Mouse (Mus musculus) limb, embryonic 12.5 days (tissue): ENCODE data around the gene Efs. TPM values are rescaled to one million over a fixed set of nuclear protein-coding genes. Genes with fewer than 3 reads are reported as not detected.

Experiments
- ATAC-seq: fragments of 200-750 bp; cut with Nextera tagmentation; 2 replicates; pipeline ENCODE4 v1.8.0; 2017; ENCODE audit warnings: low read depth, moderate TSS enrichment; ENCODE audit not compliant: insufficient number of reproducible peaks, insufficient read depth, low FRiP score, low TSS enrichment
- H3K27ac ChIP-seq: fragments of 300-500 bp; sonication (generic); 2 replicates; pipeline ENCODE4 v1.5.1; 2016; ENCODE audit warnings: mild to moderate bottlenecking, moderate library complexity
- H3K27me3 ChIP-seq: fragments of 300-500 bp; sonication (generic); 2 replicates; pipeline ENCODE4 v1.6.1; 2016; ENCODE audit warnings: mild to moderate bottlenecking, moderate library complexity
- H3K36me3 ChIP-seq: fragments of 300-500 bp; sonication (generic); 2 replicates; pipeline ENCODE4 v1.6.1; 2016; ENCODE audit warnings: mild to moderate bottlenecking, moderate library complexity
- H3K4me1 ChIP-seq: fragments of 300-500 bp; sonication (generic); replicated peaks from 2 replicates; pipeline ENCODE4 v1.6.1; 2016
- H3K4me2 ChIP-seq: fragments of 300-500 bp; sonication (generic); 2 replicates; pipeline ENCODE4 v1.6.1; 2016; ENCODE audit warnings: mild to moderate bottlenecking, moderate library complexity
- H3K4me3 ChIP-seq: fragments of 300-500 bp; sonication (generic); replicated peaks from 2 replicates; pipeline ENCODE4 v1.5.1; 2016; ENCODE audit warnings: mild to moderate bottlenecking
- H3K9ac ChIP-seq: fragments of 300-500 bp; sonication (generic); replicated peaks from 2 replicates; pipeline ENCODE4 v1.6.1; 2016; ENCODE audit warnings: mild to moderate bottlenecking, moderate library complexity
- H3K9me3 ChIP-seq: fragments of 300-500 bp; sonication (generic); 2 replicates; pipeline ENCODE4 v1.6.1; 2016; ENCODE audit warnings: mild to moderate bottlenecking, moderate library complexity
- WGBS: fragments of 180-500 bp; shearing (Covaris S2); methylation state at CpG from one replicate; pipeline ENCODE4 v1.1.7; 2016; 5-methylcytosine and 5-hydroxymethylcytosine counted together
- polyA plus RNA-seq: library from polyadenylated mRNA; unstranded; fragments of >200 nt; fragmentation: Nextera tagmentation; extraction: Ambion mirVana; gene quantifications from 2 replicates; pipeline ENCODE4 v1.2.1, GENCODE M21; 2016

The Efs gene
- polyA plus RNA-seq, 1 experiment from 2014 or later = 44.5 TPM

- 0 out of 2 replicates have a peak overlapping the region, but pooled peaks have one; percentile 2 for H3K4me3 ChIP-seq
- H3K9me3 ChIP-seq = no peaks in the 10 kb centered on the region
- ATAC-seq = no peak
- peaks cover 26% of the 10 kb centered on the region for H3K4me1 ChIP-seq
- peak overlapping the region; percentile 79 for H3K27ac ChIP-seq
- H3K9ac ChIP-seq = peak overlapping the region; percentile 31; the same call in 1 of the 2 replicates
- WGBS = 61% methylated on average over 6 of the region's 6 CpGs
- H3K27me3 ChIP-seq = no peaks in the 10 kb centered on the region
- no peaks in the 10 kb centered on the region for H3K36me3 ChIP-seq
- H3K4me2 ChIP-seq = peak overlapping the region; percentile 11; the same call in 1 of the 2 replicates
Observed at GRCm38 (mm10) chr14:54936831-54937160, 10.9 kb upstream of the Efs start.

DNA sequence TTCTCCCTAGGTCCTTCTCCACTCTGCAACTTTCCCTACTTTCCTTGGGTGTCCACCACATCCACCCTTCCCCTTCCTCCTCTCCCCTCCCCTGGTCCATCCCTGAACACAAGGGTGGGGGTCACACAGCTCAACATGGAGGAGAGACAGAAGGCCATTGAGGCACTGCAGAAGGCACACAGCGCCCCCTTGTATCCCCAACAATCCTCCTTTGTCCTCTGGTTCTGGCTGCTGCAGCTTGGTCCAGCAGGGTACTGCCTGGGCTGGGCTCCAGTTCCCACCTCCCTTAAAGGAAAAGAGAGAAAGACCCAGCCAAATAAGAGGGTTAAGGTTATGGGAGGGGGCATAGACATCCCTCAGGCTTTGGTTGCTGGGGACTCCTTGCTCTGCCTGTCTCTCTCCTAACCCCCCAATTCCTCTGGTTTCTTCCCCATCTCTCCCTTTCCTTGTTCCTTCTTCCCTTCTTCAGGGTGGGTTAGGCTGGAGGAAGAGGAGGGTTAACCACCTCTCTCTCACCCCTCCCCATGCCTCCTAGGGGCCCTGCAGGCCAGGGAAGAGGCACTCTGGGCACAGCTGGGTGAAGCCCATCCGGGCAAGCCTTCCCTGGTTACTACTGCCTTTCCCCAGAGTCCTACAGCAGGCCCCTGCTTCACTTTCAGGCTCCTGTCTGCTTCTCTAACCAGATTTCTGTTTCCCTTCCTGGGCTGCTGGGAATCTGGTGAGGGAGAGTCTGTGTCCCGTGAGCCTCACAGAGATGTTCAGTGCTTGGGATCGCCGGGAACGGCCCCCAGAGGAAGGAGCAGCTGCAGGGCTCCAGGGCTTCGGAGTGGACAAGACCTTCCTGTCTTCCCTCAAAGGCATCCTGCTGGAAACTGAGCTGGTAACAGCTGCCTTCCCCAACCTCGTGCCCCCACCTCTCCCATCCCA, 10.2 kb upstream of the Efs start, which contains the start of gene Cmtm5:
Gene Cmtm5 (plus strand): TSS at position 358 of the 927 bp plus-strand sequence.
- H3K4me3 ChIP-seq = 0 out of 2 replicates have a peak within 1 kb of the TSS, but pooled peaks have one; percentile 2
- no peaks in the 10 kb centered on the region for H3K27me3 ChIP-seq
- H3K9me3 ChIP-seq = no peaks in the 10 kb centered on the region
- peak within 1 kb of the TSS; percentile 11; the same call in 1 of the 2 replicates for H3K4me2 ChIP-seq
- no peak for ATAC-seq
- no peaks in the 10 kb centered on the region for H3K36me3 ChIP-seq
- 38% methylated on average over 8 of the region's 8 CpGs for WGBS
- H3K27ac ChIP-seq = peak within 1 kb of the TSS; percentile 79
- H3K4me1 ChIP-seq = peaks cover 26% of the 10 kb centered on the region
- peak within 1 kb of the TSS; percentile 31; the same call in 1 of the 2 replicates for H3K9ac ChIP-seq

- WGBS = 21% methylated on average over 6 of the region's 6 CpGs
- Histone ChIP-seq H3K27ac (no peak within 1 kb of the TSS), H3K36me3 (no peaks in the 10 kb centered on the region), H3K4me1 (peaks cover 28% of the 10 kb centered on the region), H3K4me3 (no peak within 1 kb of the TSS), H3K27me3 (no peaks in the 10 kb centered on the region), H3K9me3 (no peaks in the 10 kb centered on the region), H3K9ac (no peak within 1 kb of the TSS; the same call in 1 of the 2 replicates), H3K4me2 (0 out of 2 replicates have a peak within 1 kb of the TSS, but pooled peaks have one; percentile 4)
- ATAC-seq = 0 out of 2 replicates have a peak, but pooled peaks have one; percentile 7
Observed at GRCm38 (mm10) chr14:54932645-54933150, 6.8 kb upstream of the Efs start, which contains the start of gene Il25. TSS of gene Il25 (plus strand) at chr14:54932695.

DNA sequence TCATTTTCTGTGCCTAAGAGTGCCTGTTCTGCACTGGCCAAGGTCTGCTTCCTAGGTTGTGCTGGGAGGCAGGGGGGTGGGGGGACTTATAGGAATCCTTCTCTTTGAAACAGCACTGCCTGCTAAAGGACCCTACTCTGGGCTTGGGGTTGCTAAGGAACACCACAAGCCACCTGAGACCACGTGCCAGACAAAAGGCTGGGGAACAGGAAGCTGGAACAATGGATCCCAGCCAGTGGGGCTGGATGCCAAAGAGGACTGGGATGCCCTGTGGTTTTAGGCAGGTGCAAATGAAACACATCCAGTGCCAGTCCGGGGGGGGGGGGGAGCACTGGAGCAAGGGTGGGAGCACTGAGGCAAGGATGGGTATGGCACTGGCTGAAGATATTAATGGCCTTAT, 4.5 kb upstream of the Efs start:
- Histone ChIP-seq H3K9ac (no peak overlapping the region), H3K4me3 (no peak overlapping the region), H3K27ac (no peak overlapping the region), H3K4me2 (no peak overlapping the region), H3K9me3 (no peaks in the 10 kb centered on the region), H3K4me1 (peaks cover 34% of the 10 kb centered on the region), H3K36me3 (no peaks in the 10 kb centered on the region), H3K27me3 (no peaks in the 10 kb centered on the region)
- 23% methylated on average over 2 of the region's 2 CpGs for WGBS
- no peak for ATAC-seq

- ATAC-seq = no peak
- Histone ChIP-seq H3K9ac (no peak overlapping the region), H3K4me1 (peaks cover 40% of the 10 kb centered on the region), H3K9me3 (no peaks in the 10 kb centered on the region), H3K27ac (no peak overlapping the region), H3K4me2 (no peak overlapping the region), H3K4me3 (no peak overlapping the region), H3K27me3 (no peaks in the 10 kb centered on the region), H3K36me3 (no peaks in the 10 kb centered on the region)
- WGBS = 77% methylated on average over 5 of the region's 5 CpGs
Observed at GRCm38 (mm10) chr14:54929801-54930200, 3.9 kb upstream of the Efs start.

GRCm38 (mm10) chr14:54927296-54927695, 1.4 kb upstream of the Efs start:
- WGBS = 6% methylated on average over 7 of the region's 7 CpGs
- H3K36me3 ChIP-seq = peaks cover 9% of the 10 kb centered on the region
- no peak for ATAC-seq
- peaks cover 50% of the 10 kb centered on the region for H3K4me1 ChIP-seq
- H3K9ac ChIP-seq = peak overlapping the region; percentile 89
- peaks cover 3% of the 10 kb centered on the region for H3K9me3 ChIP-seq
- H3K4me2 ChIP-seq = peak overlapping the region; percentile 87
- H3K27me3 ChIP-seq = no peaks in the 10 kb centered on the region
- H3K27ac ChIP-seq = peak overlapping the region; percentile 100
- peak overlapping the region; percentile 59 for H3K4me3 ChIP-seq

DNA sequence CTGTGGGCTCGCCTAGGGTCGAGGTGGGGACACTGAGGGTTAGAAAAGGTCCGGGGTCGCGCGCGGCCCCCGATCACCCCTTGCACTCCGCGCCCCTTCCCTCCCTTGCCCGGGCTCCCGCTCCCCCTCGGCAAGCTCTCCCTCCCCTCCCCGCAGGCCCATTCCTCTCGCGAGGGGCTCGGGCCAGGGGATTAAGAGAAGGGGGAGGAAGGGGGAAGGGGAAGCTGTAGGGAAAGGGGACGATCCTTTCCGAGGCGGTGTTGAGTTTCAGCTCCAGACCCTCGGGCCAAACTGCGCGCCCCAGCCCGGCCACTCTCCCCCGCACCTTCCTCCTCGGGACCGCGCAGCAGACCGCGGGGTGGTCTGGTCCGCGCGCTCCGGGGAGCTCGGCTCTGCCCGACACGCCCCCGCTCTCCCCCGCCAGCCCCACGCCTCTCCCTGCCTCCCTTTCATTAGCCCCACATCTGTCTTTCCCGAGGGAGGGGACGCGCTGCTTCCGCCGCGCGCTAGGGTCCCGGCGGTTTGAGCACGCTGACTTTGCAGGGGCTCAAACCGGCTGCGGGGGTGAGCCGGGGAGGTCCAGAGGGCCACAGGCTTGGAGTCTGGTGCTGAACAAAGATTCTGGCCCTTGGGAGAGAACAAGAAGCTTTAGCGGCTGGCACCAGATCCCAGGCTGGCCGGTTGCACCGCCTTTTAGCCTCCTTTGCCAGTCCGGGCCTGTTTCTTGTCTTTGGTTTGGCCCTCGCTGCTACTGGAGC, 654 bp upstream of the Efs start:
- peaks cover 50% of the 10 kb centered on the region for H3K4me1 ChIP-seq
- H3K27me3 ChIP-seq = no peaks in the 10 kb centered on the region
- peak overlapping the region; percentile 87 for H3K4me2 ChIP-seq
- WGBS = 0% methylated on average over 47 of the region's 58 CpGs
- H3K27ac ChIP-seq = peak overlapping the region; percentile 100
- H3K9ac ChIP-seq = peak overlapping the region; percentile 89
- peaks cover 10% of the 10 kb centered on the region for H3K9me3 ChIP-seq
- peak; percentile 91 for ATAC-seq
- H3K4me3 ChIP-seq = peak overlapping the region; percentile 59
- peaks cover 16% of the 10 kb centered on the region for H3K36me3 ChIP-seq

GRCm38 (mm10) chr14:54924641-54925348, 1.1 kb downstream of the Efs start:
- H3K9me3 ChIP-seq = peaks cover 20% of the 10 kb centered on the region

GRCm38 (mm10) chr14:54920076-54920685, 5.7 kb downstream of the Efs start:
- WGBS = 91% methylated on average over 16 of the region's 16 CpGs
- ATAC-seq = no peak
- H3K27me3 ChIP-seq = no peaks in the 10 kb centered on the region
- peaks cover 21% of the 10 kb centered on the region for H3K4me1 ChIP-seq
- H3K4me3 ChIP-seq = no peak overlapping the region
- peaks cover 80% of the 10 kb centered on the region for H3K36me3 ChIP-seq
- no peak overlapping the region for H3K27ac ChIP-seq
- peaks cover 20% of the 10 kb centered on the region for H3K9me3 ChIP-seq
- no peak overlapping the region for H3K9ac ChIP-seq
- H3K4me2 ChIP-seq = no peak overlapping the region

More at GRCm38 (mm10) chr14:54924641-54925348, 1.1 kb downstream of the Efs start:
- Histone ChIP-seq H3K9ac (peak overlapping the region; percentile 89), H3K4me2 (peak overlapping the region; percentile 87), H3K27ac (peak overlapping the region; percentile 100), H3K36me3 (peaks cover 34% of the 10 kb centered on the region), H3K4me1 (peaks cover 46% of the 10 kb centered on the region), H3K4me3 (peak overlapping the region; percentile 59), H3K27me3 (no peaks in the 10 kb centered on the region)
- peak; percentile 18; the same call in 1 of the 2 replicates for ATAC-seq
- WGBS = 7% methylated on average over 7 of the region's 7 CpGs

GRCm38 (mm10) chr14:54913343-54913742, 12.6 kb downstream of the Efs start:
- H3K4me2 ChIP-seq = peak overlapping the region; percentile 95
- H3K36me3 ChIP-seq = peaks cover 66% of the 10 kb centered on the region
- H3K4me1 ChIP-seq = peaks cover 21% of the 10 kb centered on the region
- ATAC-seq = no peak
- peak overlapping the region; percentile 98 for H3K4me3 ChIP-seq
- no peaks in the 10 kb centered on the region for H3K9me3 ChIP-seq
- H3K27ac ChIP-seq = peak overlapping the region; percentile 90
- peak overlapping the region; percentile 96 for H3K9ac ChIP-seq
- H3K27me3 ChIP-seq = no peaks in the 10 kb centered on the region
- 18% methylated on average over 10 of the region's 10 CpGs for WGBS
